ENCODE assay signal across 8 mouse cellular contexts in genomic region chr16:17200953-17201707, GRCm38 (mm10). TPM values are rescaled to one million over a fixed set of nuclear protein-coding genes. Genes with fewer than 3 reads are reported as not detected.
DNase-seq lines count a peak whose midpoint lies in the region; ATAC-seq and TF ChIP-seq lines count a peak whose summit lies in the region.

No protein-coding gene starts in this region.

- H3K4me2 ChIP-seq in forebrain, embryonic 12.5 days: peak overlapping the region; percentile 69
- peak overlapping the region; percentile 73 for H3K4me2 ChIP-seq in heart, postnatal 0 days (ENCODE audit: low read depth, low read length)
- peak overlapping the region; percentile 77 for H3K4me2 ChIP-seq in liver, embryonic 15.5 days
- H3K4me2 ChIP-seq in neural tube, embryonic 12.5 days (replicated peaks): peak overlapping the region; percentile 76
- peak overlapping the region; percentile 68 for H3K4me2 ChIP-seq in stomach, postnatal 0 days (replicated peaks; ENCODE audit: low read depth)

- peak; percentile 90 for ATAC-seq in forebrain, embryonic 12.5 days (ENCODE audit: low FRiP score)
- peak; percentile 90 for ATAC-seq in heart, postnatal 0 days (ENCODE audit: insufficient read depth, low read depth)
- ATAC-seq in liver, embryonic 15.5 days (ENCODE audit: insufficient read depth): peak; percentile 83
- peak; percentile 86 for ATAC-seq in neural tube, embryonic 12.5 days (ENCODE audit: low FRiP score, low read depth)
- peak; percentile 85 for ATAC-seq in stomach, postnatal 0 days (ENCODE audit: low FRiP score, low TSS enrichment)

- peak overlapping the region; percentile 97 for H3K9ac ChIP-seq in forebrain, embryonic 12.5 days
- H3K9ac ChIP-seq in heart, postnatal 0 days (replicated peaks; ENCODE audit: low read depth, low read length): peak overlapping the region; percentile 95
- H3K9ac ChIP-seq in liver, embryonic 15.5 days: peak overlapping the region; percentile 98
- H3K9ac ChIP-seq in neural tube, embryonic 12.5 days: peak overlapping the region; percentile 99
- peak overlapping the region; percentile 99 for H3K9ac ChIP-seq in stomach, postnatal 0 days (ENCODE audit: low read length)

- no peak for TF ChIP-seq CTCF in E14TG2a.4 (conservative IDR thresholded peaks at IDR 0.05; ENCODE audit: low read length)
- TF ChIP-seq CTCF in heart, postnatal 0 days (IDR thresholded peaks at IDR 0.05; ENCODE audit: low read depth): no peak
- TF ChIP-seq CTCF in stomach, postnatal 0 days (IDR thresholded peaks at IDR 0.05; ENCODE audit: low read depth): no peak

- WGBS in forebrain, embryonic 12.5 days: under 1% methylated on average over 63 of the region's 72 CpGs
- under 1% methylated on average over 69 of the region's 72 CpGs for WGBS in heart, postnatal 0 days
- WGBS in liver, embryonic 15.5 days (ENCODE audit: insufficient replicate concordance): 1% methylated on average over 72 of the region's 72 CpGs
- WGBS in neural tube, embryonic 12.5 days: under 1% methylated on average over 71 of the region's 72 CpGs
- under 1% methylated on average over 69 of the region's 72 CpGs for WGBS in stomach, postnatal 0 days

- peaks cover 47% of the 10 kb centered on the region for H3K4me1 ChIP-seq in E14TG2a.4 (replicated peaks; ENCODE audit: low read depth, low read length)
- H3K4me1 ChIP-seq in forebrain, embryonic 12.5 days: peaks cover 15% of the 10 kb centered on the region
- peaks cover 13% of the 10 kb centered on the region for H3K4me1 ChIP-seq in heart, postnatal 0 days (ENCODE audit: control insufficient read depth, insufficient read depth)
- H3K4me1 ChIP-seq in liver, embryonic 15.5 days (replicated peaks): peaks cover 36% of the 10 kb centered on the region
- H3K4me1 ChIP-seq in neural tube, embryonic 12.5 days: peaks cover 15% of the 10 kb centered on the region
- 0 out of 2 replicates have a peak, but pooled peaks cover 4% of the 10 kb centered on the region for H3K4me1 ChIP-seq in stomach, postnatal 0 days (replicated peaks; ENCODE audit: control insufficient read depth, insufficient read depth)

- peak overlapping the region; percentile 98 for H3K4me3 ChIP-seq in E14TG2a.4 (replicated peaks; ENCODE audit: low read length)
- peak overlapping the region; percentile 93 for H3K4me3 ChIP-seq in forebrain, embryonic 12.5 days (replicated peaks)
- H3K4me3 ChIP-seq in heart, postnatal 0 days (ENCODE audit: low read depth, low read length): peak overlapping the region; percentile 88
- peak overlapping the region; percentile 93 for H3K4me3 ChIP-seq in liver, embryonic 15.5 days (replicated peaks)
- H3K4me3 ChIP-seq in neural tube, embryonic 12.5 days: peak overlapping the region; percentile 100
- peak overlapping the region; percentile 91 for H3K4me3 ChIP-seq in stomach, postnatal 0 days (ENCODE audit: low read depth, low read length)

- peaks cover 2% of the 10 kb centered on the region for H3K27me3 ChIP-seq in E14TG2a.4 (ENCODE audit: insufficient read depth, low read length)
- H3K27me3 ChIP-seq in forebrain, embryonic 12.5 days: peaks cover under 1% of the 10 kb centered on the region; the same call in 1 of the 2 replicates
- no peaks in the 10 kb centered on the region for H3K27me3 ChIP-seq in heart, postnatal 0 days (ENCODE audit: control insufficient read depth, insufficient read depth, low read length)
- peaks cover 3% of the 10 kb centered on the region for H3K27me3 ChIP-seq in liver, embryonic 15.5 days
- H3K27me3 ChIP-seq in neural tube, embryonic 12.5 days (replicated peaks): no peaks in the 10 kb centered on the region
- no peaks in the 10 kb centered on the region for H3K27me3 ChIP-seq in stomach, postnatal 0 days (ENCODE audit: control insufficient read depth, insufficient read depth, low read length)

- TF ChIP-seq EP300 in heart, postnatal 0 days (IDR thresholded peaks at IDR 0.05; ENCODE audit: low read depth): no peak
- no peak for TF ChIP-seq EP300 in stomach, postnatal 0 days (optimal IDR thresholded peaks at IDR 0.05)

- peaks cover 29% of the 10 kb centered on the region for H3K36me3 ChIP-seq in E14TG2a.4 (ENCODE audit: insufficient read depth, low read length)
- H3K36me3 ChIP-seq in forebrain, embryonic 12.5 days (replicated peaks): no peaks in the 10 kb centered on the region
- H3K36me3 ChIP-seq in heart, postnatal 0 days (replicated peaks; ENCODE audit: control insufficient read depth, insufficient read depth, low read length): 0 out of 2 replicates have a peak, but pooled peaks cover 6% of the 10 kb centered on the region
- H3K36me3 ChIP-seq in liver, embryonic 15.5 days (replicated peaks): 0 out of 2 replicates have a peak, but pooled peaks cover 8% of the 10 kb centered on the region
- no peaks in the 10 kb centered on the region for H3K36me3 ChIP-seq in neural tube, embryonic 12.5 days
- H3K36me3 ChIP-seq in stomach, postnatal 0 days (ENCODE audit: control insufficient read depth, insufficient read depth, low read length): no peaks in the 10 kb centered on the region

- peak overlapping the region; percentile 73 for H3K27ac ChIP-seq in forebrain, embryonic 12.5 days
- peak overlapping the region; percentile 79 for H3K27ac ChIP-seq in heart, postnatal 0 days (ENCODE audit: low read depth)
- H3K27ac ChIP-seq in liver, embryonic 15.5 days (replicated peaks): peak overlapping the region; percentile 83
- peak overlapping the region; percentile 66; the same call in 1 of the 2 replicates for H3K27ac ChIP-seq in neural tube, embryonic 12.5 days
- peak overlapping the region; percentile 84 for H3K27ac ChIP-seq in stomach, postnatal 0 days (replicated peaks)

- H3K9me3 ChIP-seq in E14TG2a.4 (ENCODE audit: low read length): no peaks in the 10 kb centered on the region
- H3K9me3 ChIP-seq in forebrain, embryonic 12.5 days: no peaks in the 10 kb centered on the region
- no peaks in the 10 kb centered on the region for H3K9me3 ChIP-seq in heart, postnatal 0 days (replicated peaks; ENCODE audit: control insufficient read depth, low read length)
- no peaks in the 10 kb centered on the region for H3K9me3 ChIP-seq in liver, embryonic 15.5 days (replicated peaks)
- H3K9me3 ChIP-seq in neural tube, embryonic 12.5 days: no peaks in the 10 kb centered on the region
- no peaks in the 10 kb centered on the region for H3K9me3 ChIP-seq in stomach, postnatal 0 days (ENCODE audit: control insufficient read depth, low read length)

- peak; percentile 80 for DNase-seq in c-Kit-positive CD71-positive TER-119-positive erythroid progenitor cells, embryonic 14.5 days (ENCODE audit: low spot score)
- peak; percentile 86 for DNase-seq in heart, postnatal 0 days (ENCODE audit: low spot score)
- peak; percentile 85 to 91 for DNase-seq in kidney, postnatal 4 days
- DNase-seq in stomach, postnatal 0 days (ENCODE audit: low spot score): peak; percentile 88

RNA-seq across cellular contexts. Expression of gene Ube2l3, which starts 1.3 kb away (rescaled TPM):
- 388 and 407 TPM in 2 replicates for polyA plus RNA-seq in forebrain, embryonic 12.5 days (2016; fragmentation: Nextera tagmentation; extraction: Ambion mirVana)
- 62.5 and 79.2 TPM in 2 replicates for total RNA-seq in heart, postnatal 0 days (2014; rRNA removed; ENCODE audit: low replicate concordance)
- polyA plus RNA-seq in heart, postnatal 0 days (2015; fragmentation: Nextera tagmentation; extraction: Ambion mirVana): 254 and 255 TPM in 2 replicates
- polyA plus RNA-seq in liver, embryonic 15.5 days (2015; fragmentation: Nextera tagmentation; extraction: Ambion mirVana): 169 and 186 TPM in 2 replicates
- polyA plus RNA-seq in neural tube, embryonic 12.5 days (2016; fragmentation: Nextera tagmentation; extraction: Ambion mirVana): 342 and 364 TPM in 2 replicates
- polyA plus RNA-seq in stomach, postnatal 0 days (2015; fragmentation: Nextera tagmentation; extraction: Ambion mirVana): 276 and 278 TPM in 2 replicates

RNA-seq across cellular contexts. Expression of gene Rimbp3, which starts 7.3 kb away (rescaled TPM):
- 1.9 and 2.1 TPM in 2 replicates for polyA plus RNA-seq in forebrain, embryonic 12.5 days (2016; fragmentation: Nextera tagmentation; extraction: Ambion mirVana)
- 0.15 and 0.61 TPM in 2 replicates for total RNA-seq in heart, postnatal 0 days (2014; rRNA removed; ENCODE audit: low replicate concordance)
- 0.11 and 0.14 TPM in 2 replicates for polyA plus RNA-seq in heart, postnatal 0 days (2015; fragmentation: Nextera tagmentation; extraction: Ambion mirVana)
- 0.06 and 0.09 TPM in 2 replicates for polyA plus RNA-seq in liver, embryonic 15.5 days (2015; fragmentation: Nextera tagmentation; extraction: Ambion mirVana)
- 1.8 and 2.1 TPM in 2 replicates for polyA plus RNA-seq in neural tube, embryonic 12.5 days (2016; fragmentation: Nextera tagmentation; extraction: Ambion mirVana)
- 0.18 TPM in 2 replicates for polyA plus RNA-seq in stomach, postnatal 0 days (2015; fragmentation: Nextera tagmentation; extraction: Ambion mirVana)

RNA-seq across cellular contexts. Expression of gene Hic2, which starts 32.2 kb away (rescaled TPM):
- polyA plus RNA-seq in forebrain, embryonic 12.5 days (2016; fragmentation: Nextera tagmentation; extraction: Ambion mirVana): 12.7 and 13.4 TPM in 2 replicates
- total RNA-seq in heart, postnatal 0 days (2014; rRNA removed; ENCODE audit: low replicate concordance): 8.0 and 14.7 TPM in 2 replicates
- polyA plus RNA-seq in heart, postnatal 0 days (2015; fragmentation: Nextera tagmentation; extraction: Ambion mirVana): 2.9 and 3.0 TPM in 2 replicates
- 2.6 and 3.6 TPM in 2 replicates for polyA plus RNA-seq in liver, embryonic 15.5 days (2015; fragmentation: Nextera tagmentation; extraction: Ambion mirVana)
- 11.7 and 12.4 TPM in 2 replicates for polyA plus RNA-seq in neural tube, embryonic 12.5 days (2016; fragmentation: Nextera tagmentation; extraction: Ambion mirVana)
- polyA plus RNA-seq in stomach, postnatal 0 days (2015; fragmentation: Nextera tagmentation; extraction: Ambion mirVana): 2.1 and 2.4 TPM in 2 replicates

RNA-seq across cellular contexts. Expression of gene Ccdc116, which starts 54.1 kb away (rescaled TPM):
- 0.63 and 0.65 TPM in 2 replicates for polyA plus RNA-seq in forebrain, embryonic 12.5 days (2016; fragmentation: Nextera tagmentation; extraction: Ambion mirVana)
- total RNA-seq in heart, postnatal 0 days (2014; rRNA removed; ENCODE audit: low replicate concordance): 0.62 TPM in 1 of 2 replicates, not detected in the other
- polyA plus RNA-seq in heart, postnatal 0 days (2015; fragmentation: Nextera tagmentation; extraction: Ambion mirVana): 0.05 and 0.08 TPM in 2 replicates
- polyA plus RNA-seq in liver, embryonic 15.5 days (2015; fragmentation: Nextera tagmentation; extraction: Ambion mirVana): 0.26 and 0.47 TPM in 2 replicates
- polyA plus RNA-seq in neural tube, embryonic 12.5 days (2016; fragmentation: Nextera tagmentation; extraction: Ambion mirVana): 1.4 and 1.5 TPM in 2 replicates
- 1.8 and 2.1 TPM in 2 replicates for polyA plus RNA-seq in stomach, postnatal 0 days (2015; fragmentation: Nextera tagmentation; extraction: Ambion mirVana)

RNA-seq across cellular contexts. Expression of gene Ydjc, which starts 56.7 kb away (rescaled TPM):
- polyA plus RNA-seq in forebrain, embryonic 12.5 days (2016; fragmentation: Nextera tagmentation; extraction: Ambion mirVana): 8.0 and 9.6 TPM in 2 replicates
- 1.1 and 7.8 TPM in 2 replicates for total RNA-seq in heart, postnatal 0 days (2014; rRNA removed; ENCODE audit: low replicate concordance)
- polyA plus RNA-seq in heart, postnatal 0 days (2015; fragmentation: Nextera tagmentation; extraction: Ambion mirVana): 2.4 and 2.5 TPM in 2 replicates
- polyA plus RNA-seq in liver, embryonic 15.5 days (2015; fragmentation: Nextera tagmentation; extraction: Ambion mirVana): 6.9 TPM in 2 replicates
- polyA plus RNA-seq in neural tube, embryonic 12.5 days (2016; fragmentation: Nextera tagmentation; extraction: Ambion mirVana): 21.4 and 23.0 TPM in 2 replicates
- 19.8 and 21.3 TPM in 2 replicates for polyA plus RNA-seq in stomach, postnatal 0 days (2015; fragmentation: Nextera tagmentation; extraction: Ambion mirVana)

Comparison
In these comparisons a context has a peak if more than half of its experiments do, and no peak if none do; other contexts are left out.
1. Peak in every context shown above with its lines: DNase-seq, ATAC-seq, H3K4me3 ChIP-seq and H3K27ac ChIP-seq.